Mouse (Mus musculus): Measurements from ENCODE around the gene Ube2g1.
"Not testable (repeated sequence)": the region's sequence is repeated elsewhere in the genome, so short reads cannot be mapped to it uniquely, and the experiment has no call there.

Gene Ube2g1

DNA sequence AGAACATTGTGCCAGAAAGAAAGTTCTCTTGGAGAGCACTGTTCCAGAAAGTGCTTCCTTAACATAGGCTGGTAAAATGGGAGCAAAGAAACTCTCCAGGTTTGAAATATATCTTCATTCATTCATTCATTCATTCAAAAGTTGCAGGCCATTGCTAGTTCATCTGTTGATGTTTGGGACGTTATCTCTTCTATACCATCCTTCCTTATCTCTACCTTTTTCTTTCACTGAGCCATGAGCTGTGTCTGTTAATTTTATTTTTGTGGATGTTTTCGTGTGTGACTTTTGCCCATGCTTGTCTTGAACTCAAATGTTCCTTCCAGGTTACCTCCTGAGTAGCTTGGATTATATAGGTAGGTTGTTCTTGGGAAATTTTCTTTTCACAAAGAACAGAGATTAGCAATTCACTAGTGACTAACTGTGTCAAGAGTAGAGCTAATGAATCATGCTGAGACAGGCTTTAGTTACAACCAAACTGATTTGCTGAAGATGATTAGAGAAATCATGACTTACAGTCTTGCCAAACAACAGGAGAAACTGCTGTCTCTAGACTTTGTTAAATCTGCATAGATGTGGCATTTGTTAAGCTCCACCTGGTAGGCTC is 89.4 kb downstream of the Ube2g1 start:
- no peak for DNase-seq

DNA sequence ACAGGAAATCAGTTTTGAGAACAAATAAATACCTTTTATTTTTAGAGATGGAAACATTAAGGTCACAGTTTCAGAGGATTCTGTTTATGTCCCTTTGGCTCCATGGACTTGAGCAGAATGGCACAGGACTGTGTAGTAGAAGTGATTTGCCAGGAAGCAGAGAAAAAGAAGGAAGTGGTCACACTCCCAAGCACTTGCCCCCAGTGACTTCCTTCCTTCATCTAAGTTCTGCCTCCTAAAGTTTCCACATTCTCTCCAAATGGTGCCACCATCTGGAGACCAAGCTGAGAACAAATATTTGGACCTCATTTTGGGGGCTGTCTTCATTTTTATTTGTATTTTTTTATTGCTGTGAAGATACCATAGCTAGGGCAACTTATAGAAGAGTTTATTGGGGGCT is 90.2 kb downstream of the Ube2g1 start:
- DNase-seq: no peak

- DNase-seq: not testable (repeated sequence)
Measured at GRCm38 (mm10) chr11:72705111-72705510, 98.0 kb downstream of the Ube2g1 start.

- no peak for DNase-seq
Measured at GRCm38 (mm10) chr11:72712721-72713120, 105.6 kb downstream of the Ube2g1 start.

GRCm38 (mm10) chr11:72718161-72718560 is 111.1 kb downstream of the Ube2g1 start:
- no peak for DNase-seq

DNA sequence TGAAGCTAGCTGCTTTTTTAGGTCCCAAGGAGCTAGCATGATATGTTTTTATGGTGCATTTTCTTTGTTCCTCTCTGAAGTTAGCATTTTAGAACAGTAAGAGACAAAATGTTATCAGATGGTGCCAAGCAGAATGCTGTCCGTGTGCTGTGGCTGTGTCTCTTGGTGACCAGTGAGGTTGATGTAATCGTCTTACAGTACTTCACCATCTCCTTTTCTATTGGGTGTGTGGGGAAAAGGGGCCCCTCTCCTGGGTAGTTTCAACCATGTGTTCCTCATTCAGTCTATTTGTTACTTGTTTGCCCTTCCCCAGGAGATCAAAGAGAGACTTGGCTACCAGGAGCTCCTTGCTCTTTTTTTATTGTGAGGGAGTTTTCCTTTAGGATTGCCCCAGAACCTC is 116.1 kb downstream of the Ube2g1 start:
- DNase-seq: no peak

- DNase-seq: peak; percentile 12
Measured at GRCm38 (mm10) chr11:72723871-72724270, 116.8 kb downstream of the Ube2g1 start.

DNA sequence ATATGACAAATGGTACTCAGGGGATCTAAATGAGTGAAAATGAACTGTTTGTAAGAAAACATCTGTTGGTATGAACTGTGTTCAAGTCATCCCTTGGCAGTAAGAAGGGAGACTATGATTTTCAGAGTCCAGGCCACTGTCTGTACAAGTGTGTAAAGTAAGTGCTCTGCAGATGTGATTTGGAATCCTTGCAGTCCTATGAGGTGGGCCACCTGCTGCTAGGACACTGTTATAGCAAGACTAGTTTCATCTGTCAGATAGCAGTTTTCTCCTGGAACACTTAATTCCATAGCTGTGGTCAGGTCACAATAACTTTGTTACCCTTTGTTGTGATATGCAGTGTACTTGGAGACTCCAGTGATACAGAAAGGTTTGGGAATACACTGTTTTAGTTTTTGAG is 118.9 kb downstream of the Ube2g1 start:
- no peak for DNase-seq

DNA sequence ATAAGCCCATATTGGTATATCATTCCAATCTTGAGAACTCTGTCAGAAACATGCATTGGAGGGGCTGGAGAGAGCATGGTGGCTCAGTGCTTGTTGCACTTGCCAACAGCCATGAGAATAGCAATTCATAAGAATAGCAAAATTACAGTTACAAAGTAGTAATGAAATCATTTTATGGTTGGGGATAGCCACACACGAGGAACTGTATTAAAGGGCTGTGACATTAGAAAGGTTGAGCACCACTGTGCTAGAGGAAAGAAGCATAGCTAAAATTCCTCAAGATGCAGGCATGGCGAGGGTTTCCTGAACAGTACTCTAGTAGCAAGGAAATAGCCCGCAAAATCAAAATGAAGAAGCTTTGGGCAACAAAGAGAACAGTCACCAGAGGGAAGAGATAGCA is 126.7 kb downstream of the Ube2g1 start:
- DNase-seq: no peak

DNA sequence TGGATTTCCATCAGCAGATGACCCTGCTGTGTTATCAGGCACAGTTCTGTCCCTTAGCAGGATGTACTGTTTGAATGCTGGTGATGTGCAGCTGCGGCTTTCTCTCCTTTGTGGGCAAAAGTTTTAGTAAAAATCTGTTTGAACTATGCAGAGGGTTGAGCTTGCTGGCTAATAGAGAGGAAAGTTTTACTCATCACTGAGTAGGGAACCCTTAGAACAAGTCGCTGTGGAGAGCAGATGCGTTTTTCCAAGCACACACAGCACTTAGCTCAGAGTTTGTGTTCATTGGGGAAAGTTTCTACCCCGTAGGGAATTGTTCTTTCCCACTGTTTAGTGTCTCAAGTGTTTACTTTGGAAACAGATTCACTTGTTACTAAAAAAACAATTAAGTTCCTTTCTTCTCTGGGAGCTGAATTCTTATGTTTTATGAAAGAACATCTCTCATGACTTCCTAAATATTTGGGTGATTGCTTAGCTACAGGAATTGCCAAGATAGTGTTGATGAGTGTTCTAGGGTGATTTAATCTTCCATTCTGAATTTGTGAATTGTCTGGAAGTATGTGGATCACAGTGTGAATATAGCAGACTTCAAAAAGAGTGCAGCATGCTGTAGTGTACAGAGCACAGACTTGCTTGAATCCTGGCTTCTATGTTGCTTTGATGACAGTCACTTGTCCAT is 127.9 kb downstream of the Ube2g1 start:
- no peak for DNase-seq

DNA sequence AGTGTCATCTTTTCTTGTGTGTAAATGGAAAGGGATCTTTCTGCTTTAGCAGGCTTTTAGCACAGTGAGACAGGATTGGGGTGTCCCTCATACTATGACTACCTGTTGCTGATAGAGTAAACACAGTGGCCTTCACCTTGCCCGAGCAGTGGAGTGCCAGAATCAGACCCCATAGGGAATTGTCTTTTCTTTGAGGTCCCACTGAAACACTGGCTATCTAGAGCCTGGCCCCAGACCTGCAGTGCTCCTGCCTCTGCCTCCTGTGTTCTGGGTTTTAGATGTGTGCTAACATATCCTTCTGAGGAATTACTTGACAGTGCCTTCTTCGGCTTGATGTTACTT is 128.4 kb downstream of the Ube2g1 start:
- DNase-seq: no peak

All from cerebellum, adult 11-12 months (tissue).